Mouse (Mus musculus): ENCODE results near the gene Col4a1. TPM values are rescaled to one million over a fixed set of nuclear protein-coding genes. Genes with fewer than 3 reads are reported as not detected.

Col4a1 gene
- polyA plus RNA-seq, 1 experiment from 2014 or later, result 250 TPM

DNA sequence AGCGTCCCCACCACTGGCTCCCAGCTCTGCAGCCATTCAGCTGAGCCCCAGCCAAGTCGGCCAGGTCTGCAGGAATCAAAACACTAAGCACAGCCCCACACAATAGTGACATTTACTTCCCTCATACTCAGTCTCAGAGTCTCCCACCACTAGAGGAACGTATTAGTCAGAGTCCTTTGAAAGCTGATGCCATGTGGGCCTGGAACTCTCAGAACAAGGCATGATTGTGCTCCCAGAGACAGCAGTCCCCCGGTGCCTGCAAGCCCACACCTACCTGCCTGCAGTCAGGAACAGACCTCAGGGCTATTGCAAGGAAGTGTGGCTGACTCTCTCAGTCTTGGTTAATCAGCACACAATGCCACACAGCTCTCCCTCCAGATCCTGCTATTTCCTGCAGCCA lies 147.0 kb downstream of the Col4a1 start:
- no peaks in the 10 kb centered on the region for H3K36me3 ChIP-seq (ENCODE audit: control insufficient read depth, insufficient read depth, low read length)
- no peak for ATAC-seq (ENCODE audit: insufficient number of reproducible peaks, insufficient read depth, low FRiP score, low read depth)
- 32% methylated on average over 4 of the region's 4 CpGs for WGBS
- H3K4me2 ChIP-seq (ENCODE audit: low read length), result no peak overlapping the region
- H3K4me1 ChIP-seq (ENCODE audit: control insufficient read depth in 2 of 2, insufficient read depth in 2 of 2, low read length in 2 of 2), result peaks cover under 1 to 4% of the 10 kb centered on the region in 2 experiments; a peak in 3 of 4 replicates
- no peak overlapping the region for H3K9ac ChIP-seq (ENCODE audit: low read length)
- H3K27ac ChIP-seq (replicated peaks in 1 of 2; ENCODE audit: control insufficient read depth in 1 of 2, insufficient read depth in 1 of 2, low read depth in 2 of 2, low read length in 2 of 2), result 0 out of 4 replicates have a peak overlapping the region, but pooled peaks have one; percentile 13 to 14
- H3K9me3 ChIP-seq (ENCODE audit: control insufficient read depth, low read length), result no peaks in the 10 kb centered on the region
- H3K4me3 ChIP-seq (ENCODE audit: control insufficient read depth in 1 of 2, insufficient read depth in 1 of 2, low read depth in 1 of 2, low read length in 2 of 2), result no peak overlapping the region
- H3K27me3 ChIP-seq (ENCODE audit: control insufficient read depth, insufficient read depth, low read length), result no peaks in the 10 kb centered on the region

DNA sequence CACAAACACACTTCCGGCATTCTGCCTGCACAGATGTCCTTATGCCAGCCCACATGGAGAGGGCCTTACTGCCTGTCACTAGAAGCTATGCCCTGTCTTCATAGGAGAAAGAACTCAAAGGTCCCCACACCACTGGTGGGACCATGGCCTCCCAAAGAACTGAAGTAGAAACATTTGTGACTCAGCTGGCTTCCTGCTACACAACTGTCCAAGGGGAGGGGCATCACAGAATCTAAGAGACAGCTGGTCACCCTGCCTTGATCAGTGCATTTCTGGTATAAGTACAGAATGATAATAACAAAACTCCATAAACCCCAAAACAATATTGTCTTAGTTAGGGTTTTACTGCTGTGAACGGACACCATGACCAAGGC lies 156.3 kb downstream of the Col4a1 start:
- Histone ChIP-seq H3K27me3 (ENCODE audit: control insufficient read depth, insufficient read depth, low read length) (no peaks in the 10 kb centered on the region), H3K36me3 (ENCODE audit: control insufficient read depth, insufficient read depth, low read length) (no peaks in the 10 kb centered on the region), H3K4me2 (ENCODE audit: low read length) (no peak overlapping the region), H3K27ac (replicated peaks in 1 of 2; ENCODE audit: control insufficient read depth in 1 of 2, insufficient read depth in 1 of 2, low read depth in 2 of 2, low read length in 2 of 2) (no peak overlapping the region), H3K4me3 (ENCODE audit: control insufficient read depth in 1 of 2, insufficient read depth in 1 of 2, low read depth in 1 of 2, low read length in 2 of 2) (no peak overlapping the region), H3K9me3 (ENCODE audit: control insufficient read depth, low read length) (no peaks in the 10 kb centered on the region; the same call in 1 of the 2 replicates), H3K4me1 (ENCODE audit: control insufficient read depth in 2 of 2, insufficient read depth in 2 of 2, low read length in 2 of 2) (no peaks in the 10 kb centered on the region), H3K9ac (ENCODE audit: low read length) (no peak overlapping the region)
- 86% methylated on average over 2 of the region's 2 CpGs for WGBS
- no peak for ATAC-seq (ENCODE audit: insufficient number of reproducible peaks, insufficient read depth, low FRiP score, low read depth)

DNA sequence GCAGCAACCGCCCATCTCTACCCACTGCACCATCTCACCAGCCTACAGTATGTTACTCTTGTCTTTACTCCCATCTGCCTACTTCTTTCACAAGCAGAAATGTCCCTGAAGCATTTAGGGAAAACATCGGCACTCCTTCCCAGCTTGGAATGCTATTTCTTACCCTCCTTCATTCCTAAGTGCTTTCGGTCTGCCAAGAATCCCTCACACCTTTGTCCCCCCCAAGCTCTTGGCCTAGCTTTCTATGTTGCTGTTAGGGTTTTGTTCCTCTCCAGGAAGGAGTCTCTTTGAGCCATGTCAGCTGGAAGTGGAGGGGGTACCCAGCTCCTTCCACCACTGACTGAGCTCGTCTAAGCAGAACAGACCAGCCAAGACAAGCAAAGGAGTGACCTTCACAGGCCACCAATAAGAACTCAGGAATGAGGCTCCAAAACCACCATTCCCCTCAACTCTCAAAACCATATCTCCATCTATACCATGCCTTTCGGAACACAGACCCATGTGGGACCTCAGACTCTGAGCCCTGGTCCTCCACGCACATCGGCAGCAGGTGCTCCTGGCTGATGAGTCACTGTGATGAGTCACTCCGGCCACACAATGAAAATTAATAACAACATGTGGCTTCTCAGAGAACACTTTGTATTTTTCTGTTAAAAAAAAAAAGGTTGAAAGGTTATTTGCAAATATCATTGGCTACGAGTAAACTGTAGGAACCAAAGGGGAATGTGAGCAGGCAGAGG lies 156.9 kb downstream of the Col4a1 start:
- Histone ChIP-seq H3K27me3 (ENCODE audit: control insufficient read depth, insufficient read depth, low read length) (no peaks in the 10 kb centered on the region), H3K4me1 (ENCODE audit: control insufficient read depth in 2 of 2, insufficient read depth in 2 of 2, low read length in 2 of 2) (no peaks in the 10 kb centered on the region), H3K36me3 (ENCODE audit: control insufficient read depth, insufficient read depth, low read length) (no peaks in the 10 kb centered on the region), H3K9me3 (ENCODE audit: control insufficient read depth, low read length) (no peaks in the 10 kb centered on the region; the same call in 1 of the 2 replicates), H3K27ac (replicated peaks in 1 of 2; ENCODE audit: control insufficient read depth in 1 of 2, insufficient read depth in 1 of 2, low read depth in 2 of 2, low read length in 2 of 2) (no peak overlapping the region), H3K9ac (ENCODE audit: low read length) (no peak overlapping the region), H3K4me3 (ENCODE audit: control insufficient read depth in 1 of 2, insufficient read depth in 1 of 2, low read depth in 1 of 2, low read length in 2 of 2) (no peak overlapping the region), H3K4me2 (ENCODE audit: low read length) (no peak overlapping the region)
- 69% methylated on average over 9 of the region's 9 CpGs for WGBS
- no peak for ATAC-seq (ENCODE audit: insufficient number of reproducible peaks, insufficient read depth, low FRiP score, low read depth)

DNA sequence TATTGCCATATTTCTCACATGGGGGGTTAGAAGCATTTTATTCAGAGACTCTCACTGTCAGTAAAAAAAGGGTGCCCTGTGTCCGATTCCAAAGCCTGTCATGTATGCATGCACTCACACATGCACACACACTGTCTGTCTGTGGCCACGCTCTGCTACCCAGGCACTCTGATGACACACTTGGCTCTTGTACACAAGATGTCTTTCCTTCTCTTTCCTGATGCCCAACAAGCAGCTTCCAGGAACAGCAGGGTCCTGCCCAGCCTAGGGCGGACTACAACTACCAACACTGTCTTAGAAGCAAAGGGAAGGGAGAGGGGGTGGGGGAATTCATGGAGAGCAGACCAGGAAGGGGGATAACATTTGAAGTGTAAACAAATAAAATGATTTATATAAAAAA lies 162.4 kb downstream of the Col4a1 start:
- Histone ChIP-seq H3K9ac (ENCODE audit: low read length) (no peak overlapping the region), H3K36me3 (ENCODE audit: control insufficient read depth, insufficient read depth, low read length) (no peaks in the 10 kb centered on the region), H3K4me3 (ENCODE audit: control insufficient read depth in 1 of 2, insufficient read depth in 1 of 2, low read depth in 1 of 2, low read length in 2 of 2) (no peak overlapping the region), H3K9me3 (ENCODE audit: control insufficient read depth, low read length) (no peaks in the 10 kb centered on the region), H3K4me2 (ENCODE audit: low read length) (no peak overlapping the region), H3K27me3 (ENCODE audit: control insufficient read depth, insufficient read depth, low read length) (no peaks in the 10 kb centered on the region), H3K27ac (replicated peaks in 1 of 2; ENCODE audit: control insufficient read depth in 1 of 2, insufficient read depth in 1 of 2, low read depth in 2 of 2, low read length in 2 of 2) (no peak overlapping the region), H3K4me1 (ENCODE audit: control insufficient read depth in 2 of 2, insufficient read depth in 2 of 2, low read length in 2 of 2) (no peaks in the 10 kb centered on the region)
- 82% methylated on average over 3 of the region's 3 CpGs for WGBS
- no peak for ATAC-seq (ENCODE audit: insufficient number of reproducible peaks, insufficient read depth, low FRiP score, low read depth)

DNA sequence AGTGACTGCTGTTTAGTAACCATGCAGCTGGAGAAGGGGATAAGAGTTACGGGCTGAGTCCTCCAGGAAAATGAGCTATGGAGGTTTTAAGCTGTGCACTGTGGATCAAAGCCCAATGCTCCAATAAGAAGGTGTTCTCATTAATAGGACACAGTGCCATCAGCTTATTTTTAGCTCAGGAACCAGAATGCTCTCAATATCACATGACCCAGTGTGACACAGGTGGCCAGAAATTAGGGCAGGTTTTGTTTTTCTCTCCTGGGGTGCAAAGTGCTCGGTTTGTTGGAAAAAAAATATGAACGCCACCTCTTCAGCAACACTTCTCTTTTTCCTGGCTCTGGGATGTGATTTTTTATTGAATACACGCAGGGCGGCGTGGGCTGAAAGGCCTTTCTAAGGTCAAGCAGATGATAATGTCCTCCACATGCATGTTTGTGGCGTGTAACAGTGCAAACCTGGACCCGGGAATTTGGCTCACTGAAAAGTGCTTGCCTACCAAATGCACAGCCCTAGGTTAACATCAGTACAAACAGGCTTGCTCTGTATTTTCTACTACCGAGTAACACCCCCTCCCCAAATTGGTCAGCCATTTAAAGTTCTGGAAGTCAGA lies 163.3 kb downstream of the Col4a1 start:
- H3K36me3 ChIP-seq (ENCODE audit: control insufficient read depth, insufficient read depth, low read length), result no peaks in the 10 kb centered on the region
- no peaks in the 10 kb centered on the region for H3K4me1 ChIP-seq (ENCODE audit: control insufficient read depth in 2 of 2, insufficient read depth in 2 of 2, low read length in 2 of 2)
- H3K9ac ChIP-seq (ENCODE audit: low read length), result no peak overlapping the region
- no peak overlapping the region for H3K4me2 ChIP-seq (ENCODE audit: low read length)
- H3K27me3 ChIP-seq (ENCODE audit: control insufficient read depth, insufficient read depth, low read length), result no peaks in the 10 kb centered on the region
- no peak for ATAC-seq (ENCODE audit: insufficient number of reproducible peaks, insufficient read depth, low FRiP score, low read depth)
- no peak overlapping the region for H3K27ac ChIP-seq (replicated peaks in 1 of 2; ENCODE audit: control insufficient read depth in 1 of 2, insufficient read depth in 1 of 2, low read depth in 2 of 2, low read length in 2 of 2)
- WGBS, result 86% methylated on average over 9 of the region's 9 CpGs
- H3K4me3 ChIP-seq (ENCODE audit: control insufficient read depth in 1 of 2, insufficient read depth in 1 of 2, low read depth in 1 of 2, low read length in 2 of 2), result no peak overlapping the region
- no peaks in the 10 kb centered on the region for H3K9me3 ChIP-seq (ENCODE audit: control insufficient read depth, low read length)

DNA sequence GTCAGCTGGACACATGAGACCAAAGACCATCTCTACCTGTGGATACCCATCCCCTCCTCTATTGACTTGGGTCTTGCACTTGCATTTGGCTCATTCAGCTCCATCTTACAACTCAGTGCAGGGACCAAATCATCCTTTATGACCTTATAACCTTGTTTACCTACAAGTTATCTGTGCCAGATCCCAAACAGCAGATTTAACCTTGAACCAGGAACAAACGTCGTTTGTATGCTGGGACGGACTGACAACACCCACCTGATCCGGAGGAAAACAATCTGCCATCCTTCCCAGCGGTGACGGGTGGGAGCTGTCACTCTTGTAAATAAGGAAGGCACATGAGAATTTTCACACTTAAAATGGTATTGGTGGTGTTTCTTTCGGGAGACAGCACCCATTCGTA lies 163.8 kb downstream of the Col4a1 start:
- Histone ChIP-seq H3K36me3 (ENCODE audit: control insufficient read depth, insufficient read depth, low read length) (no peaks in the 10 kb centered on the region), H3K4me1 (ENCODE audit: control insufficient read depth in 2 of 2, insufficient read depth in 2 of 2, low read length in 2 of 2) (no peaks in the 10 kb centered on the region), H3K9me3 (ENCODE audit: control insufficient read depth, low read length) (no peaks in the 10 kb centered on the region), H3K27me3 (ENCODE audit: control insufficient read depth, insufficient read depth, low read length) (no peaks in the 10 kb centered on the region), H3K27ac (replicated peaks in 1 of 2; ENCODE audit: control insufficient read depth in 1 of 2, insufficient read depth in 1 of 2, low read depth in 2 of 2, low read length in 2 of 2) (no peak overlapping the region), H3K4me3 (ENCODE audit: control insufficient read depth in 1 of 2, insufficient read depth in 1 of 2, low read depth in 1 of 2, low read length in 2 of 2) (no peak overlapping the region), H3K9ac (ENCODE audit: low read length) (no peak overlapping the region), H3K4me2 (ENCODE audit: low read length) (no peak overlapping the region)
- 81% methylated on average over 8 of the region's 8 CpGs for WGBS
- ATAC-seq (ENCODE audit: insufficient number of reproducible peaks, insufficient read depth, low FRiP score, low read depth), result no peak
